Mouse (Mus musculus) testis, postnatal 10 days (tissue): Measurements from ENCODE around the gene Capn15.

ENCODE experiments used
- DNase-seq: peaks from one replicate; pipeline ENCODE4 v3.0.0; 2021; ENCODE audit warnings: low spot score

Capn15 gene

GRCm38 (mm10) chr17:25993489-25993888 is 7.9 kb upstream of the Capn15 start:
- DNase-seq: no peak

GRCm38 (mm10) chr17:25992274-25992673 is 6.7 kb upstream of the Capn15 start:
- no peak for DNase-seq

- DNase-seq: no peak
Observed at GRCm38 (mm10) chr17:25990331-25990730, 4.7 kb upstream of the Capn15 start.

GRCm38 (mm10) chr17:25984556-25985305 is 865 bp downstream of the Capn15 start:
- DNase-seq: no peak

- DNase-seq: no peak
Observed at GRCm38 (mm10) chr17:25984066-25984465, 1.5 kb downstream of the Capn15 start.

GRCm38 (mm10) chr17:25982913-25983312 is 2.7 kb downstream of the Capn15 start:
- DNase-seq: no peak

- DNase-seq: no peak
Observed at GRCm38 (mm10) chr17:25980854-25981253, 4.7 kb downstream of the Capn15 start.

GRCm38 (mm10) chr17:25979829-25980738 is 5.5 kb downstream of the Capn15 start:
- no peak for DNase-seq

GRCm38 (mm10) chr17:25970954-25971707 is 14.5 kb downstream of the Capn15 start:
- no peak for DNase-seq

- DNase-seq: no peak
Observed at GRCm38 (mm10) chr17:25970448-25970847, 15.1 kb downstream of the Capn15 start.

- DNase-seq: no peak
Observed at GRCm38 (mm10) chr17:25968176-25968575, 17.4 kb downstream of the Capn15 start.

GRCm38 (mm10) chr17:25967652-25968051 is 17.9 kb downstream of the Capn15 start:
- no peak for DNase-seq

GRCm38 (mm10) chr17:25964271-25964670 is 21.3 kb downstream of the Capn15 start:
- no peak for DNase-seq

GRCm38 (mm10) chr17:25962413-25962905 is 23.1 kb downstream of the Capn15 start:
- DNase-seq: no peak

GRCm38 (mm10) chr17:25961566-25961965 is 24.0 kb downstream of the Capn15 start:
- DNase-seq: no peak

- DNase-seq: peak; percentile 45
Observed at GRCm38 (mm10) chr17:25959630-25960467, 25.7 kb downstream of the Capn15 start.

- no peak for DNase-seq
Observed at GRCm38 (mm10) chr17:25958771-25959494, 26.7 kb downstream of the Capn15 start.

GRCm38 (mm10) chr17:25957586-25958051 is 28.0 kb downstream of the Capn15 start:
- no peak for DNase-seq

GRCm38 (mm10) chr17:25956631-25957030 is 29.0 kb downstream of the Capn15 start:
- DNase-seq: no peak

- DNase-seq: no peak
Observed at GRCm38 (mm10) chr17:25956201-25956600, 29.4 kb downstream of the Capn15 start.
